Mouse (Mus musculus) frontal cortex, postnatal 25 days (tissue): ENCODE results near the gene Cttn.
A peak's percentile ranks its signal among the peaks of the same experiment; 100 is the strongest.

ENCODE experiments used
- DNase-seq, 2 experiments: peaks; one replicate each; pipeline ENCODE4 v3.0.0; 2022; ENCODE audit warnings: low spot score in 2 of 2

Cttn gene

DNA sequence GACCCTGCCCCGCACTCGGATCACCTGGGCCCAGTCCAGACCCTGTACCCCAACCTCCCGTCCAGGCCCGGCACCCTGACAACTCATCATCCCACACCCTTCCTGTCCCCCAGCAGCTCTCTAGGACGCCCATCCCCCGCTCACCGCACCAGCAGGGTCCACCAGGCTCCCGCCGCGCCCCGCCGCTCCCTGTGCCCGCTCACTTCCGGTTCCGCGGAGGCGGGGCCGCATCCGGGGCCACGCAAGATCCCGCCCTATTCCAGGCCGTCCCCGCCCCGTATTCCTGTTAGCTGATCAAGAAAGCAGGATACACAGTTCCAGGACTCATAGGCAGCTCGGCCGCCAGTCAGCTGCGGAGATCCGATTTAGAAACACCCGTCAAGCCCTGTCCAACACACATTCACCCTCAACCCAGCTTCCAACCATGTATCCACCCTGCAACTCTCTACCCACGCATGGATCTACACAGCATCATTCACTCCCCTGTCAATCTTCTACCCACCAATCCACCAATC lies at the start of gene Cttn:
Cttn (minus strand) TSS at position 465 of the 515 bp plus-strand sequence.
- DNase-seq = peak; percentile 80 to 82

DNA sequence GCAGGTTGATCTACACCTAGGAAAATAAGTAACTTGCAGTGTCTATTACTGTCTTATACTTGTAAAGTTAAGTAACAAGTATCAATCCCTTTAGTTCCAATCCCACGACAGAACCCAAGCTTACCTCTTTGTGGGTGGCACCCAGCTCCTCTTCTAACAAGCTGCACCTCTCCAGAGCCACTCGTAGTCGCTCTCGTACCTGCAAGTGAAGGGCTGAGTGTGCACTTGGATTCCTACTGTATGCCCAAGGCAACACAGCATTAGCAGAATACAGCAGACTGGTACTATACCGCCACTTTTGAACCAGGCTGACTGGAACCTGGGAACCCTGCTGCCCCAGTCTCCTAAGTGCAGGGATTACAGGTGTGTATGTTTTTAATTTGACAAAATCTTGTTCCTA lies 49.0 kb upstream of the Cttn start:
- no peak for DNase-seq

DNA sequence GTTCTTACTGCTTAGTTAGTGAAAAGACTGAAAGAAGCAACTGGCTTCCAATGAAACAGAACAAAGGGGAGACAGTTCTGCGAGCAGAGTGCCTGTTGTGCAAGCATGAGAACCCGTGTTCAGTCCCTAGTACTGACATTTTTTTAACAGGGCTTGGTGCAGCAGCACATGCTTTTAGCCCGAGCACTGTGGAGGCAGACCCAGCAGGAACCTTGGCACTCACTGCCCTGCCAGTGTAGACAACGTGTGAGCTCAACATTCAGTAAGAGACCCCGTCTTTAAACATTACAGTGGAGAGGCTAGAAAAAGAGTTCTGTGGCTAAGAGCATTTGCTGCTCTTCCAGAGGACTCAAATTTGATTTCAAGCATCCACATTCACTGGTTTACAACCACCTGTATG lies 45.9 kb upstream of the Cttn start:
- no peak for DNase-seq

- DNase-seq = no peak
Observed at GRCm38 (mm10) chr7:144509090-144509489, 38.3 kb upstream of the Cttn start.

DNA sequence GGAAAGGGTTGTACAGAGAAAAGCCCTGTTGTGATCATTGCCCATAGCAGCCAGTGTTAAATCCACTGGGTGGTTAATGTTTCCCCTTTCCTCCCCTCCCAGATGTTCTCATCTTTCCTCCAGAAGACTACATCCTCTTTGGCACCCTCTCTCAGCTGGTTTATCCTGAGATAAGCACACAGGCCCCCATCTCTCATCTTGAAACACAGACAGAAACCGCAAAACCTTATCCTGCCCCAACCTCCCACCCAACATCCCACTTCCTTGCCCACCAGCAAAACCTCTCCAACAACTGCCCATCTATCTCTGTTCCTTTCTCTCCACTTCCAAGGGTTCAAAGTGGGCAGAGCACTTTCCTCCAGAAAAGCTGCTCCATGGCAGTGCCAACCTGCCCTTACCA lies 36.0 kb upstream of the Cttn start:
- no peak for DNase-seq

- DNase-seq = no peak
Observed at GRCm38 (mm10) chr7:144503959-144504358, 33.1 kb upstream of the Cttn start.

DNA sequence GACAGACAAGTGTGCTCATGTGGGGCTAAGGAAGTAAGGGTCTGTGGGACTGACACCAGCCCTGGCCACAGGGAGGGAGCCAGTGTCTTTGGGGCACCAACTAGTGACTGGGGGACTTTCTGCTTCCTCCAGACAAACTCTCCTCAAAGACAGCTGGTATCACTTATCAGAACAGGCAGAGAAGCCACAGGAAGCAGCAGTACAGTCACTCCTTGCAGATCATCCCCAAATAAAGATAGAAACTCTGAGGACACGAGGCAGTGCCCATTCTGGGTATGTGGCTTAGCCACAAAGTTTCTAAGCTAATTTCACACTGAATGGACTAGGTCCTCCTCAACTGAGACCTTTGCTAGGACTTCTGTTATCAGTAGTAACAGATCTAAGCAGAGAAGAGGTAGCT lies 22.1 kb upstream of the Cttn start:
- DNase-seq = no peak

DNA sequence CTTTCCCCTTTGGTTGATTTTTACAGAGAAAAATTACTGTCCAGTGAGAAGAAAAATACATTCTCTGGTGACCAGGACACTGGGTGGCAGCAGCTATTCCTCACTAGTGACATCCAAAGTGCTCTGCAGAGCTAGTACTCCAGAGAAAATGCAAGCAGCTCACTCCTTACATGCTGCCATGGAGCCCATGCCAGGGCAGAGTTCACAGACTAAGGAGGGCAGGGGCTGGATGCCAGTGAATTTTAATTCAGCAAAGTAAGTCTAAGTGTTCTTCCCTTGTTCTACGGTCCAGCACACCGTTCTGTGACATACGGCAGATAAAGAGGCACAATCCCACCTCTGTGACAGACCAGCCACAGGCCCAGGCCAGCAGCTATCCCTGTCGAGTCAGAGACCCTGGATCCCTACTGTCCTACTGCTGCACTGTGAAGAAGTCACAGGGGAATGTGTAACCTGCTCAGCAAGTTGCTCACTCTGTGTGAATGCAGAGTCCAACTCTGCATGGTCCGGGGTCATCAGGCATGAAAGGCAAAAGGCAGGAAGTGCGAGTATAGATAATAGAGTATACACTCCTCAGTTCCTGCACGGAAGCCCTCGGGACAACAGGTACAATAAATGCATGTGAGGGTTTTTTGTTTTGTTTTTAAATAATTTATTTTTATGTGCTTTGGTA lies 19.5 kb upstream of the Cttn start:
- no peak for DNase-seq

DNA sequence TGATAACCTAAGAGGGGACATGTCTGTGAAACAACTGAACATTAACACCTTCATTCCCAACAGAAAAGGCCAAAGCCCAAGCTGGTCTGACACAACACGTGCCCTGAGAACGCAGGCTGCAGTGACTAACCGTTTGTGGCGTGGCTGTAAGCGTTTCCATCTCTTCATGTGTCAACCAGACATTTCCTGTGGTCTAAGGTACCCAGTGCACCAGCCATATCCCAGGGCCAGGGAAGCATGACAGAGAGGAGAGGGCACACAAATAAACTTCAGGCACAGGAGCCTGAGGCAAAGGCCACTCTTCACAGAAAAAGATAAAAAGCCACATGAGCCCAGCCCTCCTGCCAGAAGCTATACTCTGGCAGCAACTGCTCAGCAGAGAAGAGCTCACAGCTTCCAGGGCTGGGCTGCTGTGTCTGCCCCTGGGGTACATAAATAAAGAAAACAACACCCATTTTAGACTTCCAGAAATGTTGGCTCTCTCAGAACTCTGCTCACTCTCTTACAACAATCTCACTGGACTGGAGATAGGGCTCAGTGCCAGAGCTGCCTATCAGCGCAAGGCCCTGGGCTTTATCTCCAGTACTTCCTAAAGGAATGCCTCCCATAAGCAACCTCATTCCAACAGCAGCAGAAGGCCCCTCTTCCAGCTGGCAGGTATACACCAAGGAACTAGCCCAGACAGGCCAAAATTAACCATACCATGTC lies 18.4 kb upstream of the Cttn start:
- no peak for DNase-seq

GRCm38 (mm10) chr7:144480314-144480713 lies 9.5 kb upstream of the Cttn start:
- no peak for DNase-seq

DNA sequence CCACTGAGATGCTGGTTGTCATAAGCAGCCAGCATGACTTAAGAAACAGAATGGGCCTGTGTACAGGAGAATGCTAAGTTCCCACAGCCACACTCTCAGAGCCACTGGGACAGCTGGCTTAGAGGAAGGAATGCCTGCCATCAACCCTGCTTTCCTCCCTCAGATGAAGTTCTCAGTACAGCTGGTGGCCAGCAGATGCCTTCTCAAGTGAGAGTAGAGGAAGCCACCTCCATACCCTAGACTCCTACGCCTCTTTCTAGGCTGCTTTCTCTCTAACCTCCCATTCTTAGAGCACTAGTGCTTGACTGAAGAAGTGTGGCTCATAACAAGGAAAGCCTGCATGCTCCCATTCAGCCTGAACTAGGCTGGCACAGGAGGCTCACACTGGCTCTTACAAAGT lies 8.8 kb upstream of the Cttn start:
- peak in 1 of 2 experiments; percentile 44 for DNase-seq

DNA sequence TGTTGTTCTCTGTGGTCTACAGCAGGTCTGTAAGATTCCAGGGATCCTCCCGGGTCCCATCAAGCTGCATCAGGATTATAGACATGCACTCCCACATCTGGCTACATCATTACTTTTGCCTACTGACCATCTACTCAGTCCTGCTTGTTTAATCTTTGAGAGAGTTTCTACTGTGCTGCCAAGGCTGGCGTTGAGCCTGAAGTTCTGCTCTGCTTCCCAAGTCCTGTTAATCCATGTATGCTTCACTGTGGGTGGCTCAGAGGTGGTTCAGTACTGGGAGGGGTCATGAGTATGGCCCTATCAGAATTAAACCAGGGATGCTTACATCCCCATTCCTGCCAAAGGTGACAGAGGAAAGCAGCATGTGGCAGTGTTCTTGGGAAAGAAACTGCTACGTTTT lies 4.9 kb upstream of the Cttn start:
- DNase-seq = no peak

GRCm38 (mm10) chr7:144473486-144473885 lies 2.7 kb upstream of the Cttn start:
- no peak for DNase-seq

DNA sequence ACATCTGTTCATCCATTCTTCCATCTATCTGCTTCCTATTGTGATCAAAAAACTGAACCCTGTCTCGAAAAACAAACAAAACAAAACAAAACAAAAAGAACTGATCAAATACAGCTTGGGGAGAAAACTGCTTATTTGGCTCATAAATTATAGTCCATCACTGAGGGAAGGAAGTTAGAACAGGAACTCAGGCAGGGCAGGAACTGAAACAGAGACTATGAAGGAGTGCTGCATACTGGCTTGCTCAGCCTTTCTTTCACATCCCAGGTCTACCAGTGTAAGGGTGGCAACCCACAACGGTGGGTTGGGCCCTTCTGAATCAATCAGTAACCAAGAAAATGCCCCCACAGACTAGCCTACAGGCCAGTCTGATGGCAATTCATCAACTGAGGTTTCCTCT lies 294 bp upstream of the Cttn start:
- DNase-seq = no peak

GRCm38 (mm10) chr7:144469908-144470544 lies 783 bp downstream of the Cttn start:
- DNase-seq = no peak

- no peak for DNase-seq
Observed at GRCm38 (mm10) chr7:144469181-144469641, 1.6 kb downstream of the Cttn start.

GRCm38 (mm10) chr7:144468741-144469140 lies 2.1 kb downstream of the Cttn start:
- no peak for DNase-seq

GRCm38 (mm10) chr7:144462577-144462976 lies 8.2 kb downstream of the Cttn start:
- no peak for DNase-seq

GRCm38 (mm10) chr7:144461246-144461902 lies 9.4 kb downstream of the Cttn start:
- no peak for DNase-seq

DNA sequence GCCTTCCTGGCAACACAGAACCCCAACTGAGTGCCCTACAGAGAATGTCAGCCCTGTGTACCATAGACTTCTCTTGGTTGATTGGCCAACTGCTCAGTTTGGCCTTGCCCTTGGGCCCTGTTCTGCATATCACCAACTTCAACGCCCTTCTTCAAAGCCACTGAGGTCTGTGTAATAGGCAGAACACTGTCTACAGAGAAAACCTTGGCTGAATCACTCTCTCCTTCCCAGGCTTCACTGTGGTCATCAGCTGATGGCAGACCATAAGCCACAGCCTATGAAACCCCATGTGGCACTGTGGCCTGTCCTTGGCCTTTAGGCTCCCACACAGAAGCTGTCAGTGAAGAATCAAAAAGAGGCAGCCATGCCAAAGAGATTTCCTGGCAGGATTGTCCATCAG lies 11.9 kb downstream of the Cttn start:
- no peak for DNase-seq

- DNase-seq = no peak
Observed at GRCm38 (mm10) chr7:144450661-144451060, 20.1 kb downstream of the Cttn start.
